In the genomic region with DNA sequence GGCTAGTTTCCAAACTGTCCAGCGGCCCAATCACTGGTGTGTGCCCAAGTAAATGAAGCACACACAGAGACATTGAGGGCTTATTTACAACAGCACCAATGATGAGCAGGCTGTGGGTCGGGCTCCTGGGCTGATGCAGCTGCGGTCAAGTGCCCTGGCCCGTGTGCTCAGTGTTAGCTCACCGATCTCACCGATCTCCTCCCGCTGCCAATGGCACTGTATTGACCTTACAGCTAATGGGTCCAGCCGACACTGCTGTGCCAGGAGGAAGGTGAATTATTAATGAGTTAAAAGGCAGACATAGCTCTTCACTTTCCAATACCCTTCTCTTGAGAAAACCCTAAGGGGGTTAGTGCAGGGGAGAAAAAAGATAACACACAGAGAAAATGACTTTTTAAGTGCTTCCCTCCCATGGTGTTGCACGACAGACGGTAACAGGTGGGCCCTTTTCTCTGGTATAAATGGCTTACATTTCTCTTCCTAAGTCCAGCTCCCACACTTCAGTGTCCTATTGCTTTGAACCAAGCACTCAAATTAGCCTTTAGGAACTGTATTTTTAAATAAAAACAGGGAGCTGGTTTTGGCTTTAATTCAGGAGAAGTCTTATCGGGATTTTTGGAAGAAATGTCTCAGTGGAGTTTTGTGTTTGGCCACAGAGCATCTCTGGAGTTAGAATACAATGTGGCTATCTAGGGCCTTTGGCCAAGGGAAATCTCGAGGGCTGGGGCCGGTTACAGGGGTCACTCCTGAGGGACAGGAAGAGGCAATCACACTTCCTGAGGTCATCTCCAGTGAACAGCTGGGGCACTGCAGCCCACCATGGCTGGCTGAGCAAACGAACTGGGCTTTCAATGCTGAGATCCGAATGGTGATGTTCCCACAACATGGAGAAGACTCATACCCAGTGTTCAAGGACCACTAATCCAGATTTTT, we compare ENCODE assay signal across 13 mouse cellular contexts.
DNase-seq lines count a peak whose midpoint lies in the region; ATAC-seq and TF ChIP-seq lines count a peak whose summit lies in the region.
"Had no signal": no experiment of that assay in that cellular context is flagged by ENCODE, and none has a peak within 500 bp of the region (broad histone marks: within the 10 kb centered on the region; RNA-seq: fewer than 3 reads in every experiment).

No protein-coding gene starts in this region.

- no peak overlapping the region for H3K9ac ChIP-seq in hindbrain, postnatal 0 days (replicated peaks; ENCODE audit: low read length)
- H3K9ac ChIP-seq in midbrain, embryonic 15.5 days, result no peak overlapping the region
- no peak overlapping the region for H3K9ac ChIP-seq in midbrain, embryonic 16.5 days (ENCODE audit: low read depth, low read length)
- H3K9ac ChIP-seq: embryonic facial prominence, embryonic 12.5 days; liver, embryonic 13.5 days had no signal

- intact Hi-C loops in heart, postnatal 14 days (cut with DNase I), result no loop called here
- intact Hi-C loops in left cerebral cortex, postnatal 4 days (cut with DNase I), result no loop called here

- no peaks in the 10 kb centered on the region for H3K27me3 ChIP-seq in hindbrain, embryonic 10.5 days (ENCODE audit: insufficient read depth, poor library complexity, severe bottlenecking)
- no peaks in the 10 kb centered on the region for H3K27me3 ChIP-seq in hindbrain, postnatal 0 days (ENCODE audit: insufficient read depth, low read length)
- H3K27me3 ChIP-seq in midbrain, embryonic 15.5 days (replicated peaks), result no peaks in the 10 kb centered on the region
- H3K27me3 ChIP-seq in midbrain, embryonic 16.5 days (ENCODE audit: control insufficient read depth, insufficient read depth, low read depth, low read length), result no peaks in the 10 kb centered on the region
- H3K27me3 ChIP-seq: embryonic facial prominence, embryonic 12.5 days; liver, embryonic 13.5 days had no signal

- no peak for DNase-seq in hindbrain, embryonic 10.5 days (ENCODE audit: low spot score)
- no peak for DNase-seq in hindbrain, postnatal 0 days (ENCODE audit: low spot score)
- peak; percentile 15 to 29 for DNase-seq in heart, postnatal 14 days
- DNase-seq in left cerebral cortex, postnatal 4 days, result no peak
- DNase-seq in urinary bladder, adult 2 months (ENCODE audit: low spot score), result no peak
- DNase-seq: adrenal gland, postnatal 14 days; cerebellum, postnatal 14 days; liver, embryonic 13.5 days; lung, postnatal 10 days had no signal

- WGBS in hindbrain, embryonic 10.5 days, result 71% methylated on average over 15 of the region's 15 CpGs
- 57% methylated on average over 15 of the region's 15 CpGs for WGBS in hindbrain, postnatal 0 days
- 63% methylated on average over 15 of the region's 15 CpGs for WGBS in midbrain, embryonic 15.5 days
- 62% methylated on average over 15 of the region's 15 CpGs for WGBS in midbrain, embryonic 16.5 days

- peaks cover 51% of the 10 kb centered on the region for H3K4me1 ChIP-seq in hindbrain, embryonic 10.5 days (replicated peaks)
- peaks cover 15% of the 10 kb centered on the region for H3K4me1 ChIP-seq in hindbrain, postnatal 0 days (ENCODE audit: insufficient read depth, low read length)
- H3K4me1 ChIP-seq in midbrain, embryonic 15.5 days, result peaks cover 38% of the 10 kb centered on the region
- H3K4me1 ChIP-seq in midbrain, embryonic 16.5 days (ENCODE audit: control insufficient read depth, insufficient read depth, low read length), result peaks cover 30% of the 10 kb centered on the region
- H3K4me1 ChIP-seq: liver, embryonic 13.5 days had no signal

- H3K9me3 ChIP-seq in hindbrain, embryonic 10.5 days, result no peaks in the 10 kb centered on the region
- H3K9me3 ChIP-seq in hindbrain, postnatal 0 days (ENCODE audit: low read length), result no peaks in the 10 kb centered on the region
- no peaks in the 10 kb centered on the region for H3K9me3 ChIP-seq in midbrain, embryonic 15.5 days
- H3K9me3 ChIP-seq in midbrain, embryonic 16.5 days (replicated peaks; ENCODE audit: control insufficient read depth, low read length, poor library complexity, severe bottlenecking), result no peaks in the 10 kb centered on the region
- H3K9me3 ChIP-seq: embryonic facial prominence, embryonic 12.5 days; G1E; liver, embryonic 13.5 days had no signal

- no peak overlapping the region for H3K4me3 ChIP-seq in hindbrain, embryonic 10.5 days
- H3K4me3 ChIP-seq in hindbrain, postnatal 0 days (ENCODE audit: low read length), result no peak overlapping the region
- H3K4me3 ChIP-seq in midbrain, embryonic 15.5 days, result no peak overlapping the region
- no peak overlapping the region for H3K4me3 ChIP-seq in midbrain, embryonic 16.5 days (ENCODE audit: low read depth, low read length)
- H3K4me3 ChIP-seq: embryonic facial prominence, embryonic 12.5 days; liver, embryonic 13.5 days had no signal

- no peak overlapping the region for H3K4me2 ChIP-seq in hindbrain, postnatal 0 days (ENCODE audit: low read depth, low read length)
- no peak overlapping the region for H3K4me2 ChIP-seq in midbrain, embryonic 15.5 days
- no peak overlapping the region for H3K4me2 ChIP-seq in midbrain, embryonic 16.5 days (ENCODE audit: low read length)
- H3K4me2 ChIP-seq: embryonic facial prominence, embryonic 12.5 days; liver, embryonic 13.5 days had no signal

- no peak; the same call in 1 of the 2 replicates for ATAC-seq in hindbrain, postnatal 0 days
- peak; percentile 41; the same call in 1 of the 2 replicates for ATAC-seq in midbrain, embryonic 15.5 days (replicated peaks)
- ATAC-seq in midbrain, embryonic 16.5 days, result no peak

- H3K36me3 ChIP-seq in hindbrain, embryonic 10.5 days, result no peaks in the 10 kb centered on the region
- no peaks in the 10 kb centered on the region for H3K36me3 ChIP-seq in hindbrain, postnatal 0 days (ENCODE audit: insufficient read depth, low read length)
- H3K36me3 ChIP-seq in midbrain, embryonic 15.5 days (replicated peaks), result no peaks in the 10 kb centered on the region
- H3K36me3 ChIP-seq in midbrain, embryonic 16.5 days (ENCODE audit: control insufficient read depth, insufficient read depth, low read length), result no peaks in the 10 kb centered on the region
- H3K36me3 ChIP-seq: embryonic facial prominence, embryonic 12.5 days; G1E; liver, embryonic 13.5 days had no signal

- H3K27ac ChIP-seq in hindbrain, embryonic 10.5 days, result 0 out of 2 replicates have a peak overlapping the region, but pooled peaks have one; percentile 35
- H3K27ac ChIP-seq in hindbrain, postnatal 0 days, result no peak overlapping the region
- peak overlapping the region; percentile 10; the same call in 1 of the 2 replicates for H3K27ac ChIP-seq in midbrain, embryonic 15.5 days
- H3K27ac ChIP-seq in midbrain, embryonic 16.5 days (ENCODE audit: low read length), result no peak overlapping the region
- H3K27ac ChIP-seq: embryonic facial prominence, embryonic 12.5 days; liver, embryonic 13.5 days had no signal

- no peak for TF ChIP-seq CTCF in hindbrain, postnatal 0 days (IDR thresholded peaks at IDR 0.05; ENCODE audit: low read depth)

Comparison
In these comparisons a context has a peak if more than half of its experiments do, and no peak if none do; other contexts are left out.
1. H3K27ac ChIP-seq: peak in hindbrain, embryonic 10.5 days (single experiment) and midbrain, embryonic 15.5 days (single experiment); none in hindbrain, postnatal 0 days (single experiment) and midbrain, embryonic 16.5 days (single experiment).
2. DNase-seq: peak in heart, postnatal 14 days (2 of 2); none in hindbrain, embryonic 10.5 days (single experiment), hindbrain, postnatal 0 days (single experiment), left cerebral cortex, postnatal 4 days (single experiment) and urinary bladder, adult 2 months (single experiment).